Mouse (Mus musculus) small intestine, adult 2 months (tissue): ENCODE results near the gene Wnk1. TPM values are rescaled to one million over a fixed set of nuclear protein-coding genes. Genes with fewer than 3 reads are reported as not detected.
A peak's percentile ranks its signal among the peaks of the same experiment; 100 is the strongest.

Experiments
- H3K27ac ChIP-seq: fragments of 200-500 bp; 2 replicates; pipeline ENCODE4 v1.5.1; 2012; ENCODE audit warnings: low read depth, low read length, control low read depth, inconsistent platforms; ENCODE audit not compliant: insufficient read depth
- H3K27me3 ChIP-seq: fragments of 200-500 bp; 2 replicates; pipeline ENCODE4 v1.6.1; 2012; ENCODE audit warnings: mild to moderate bottlenecking, moderate library complexity, low read length, inconsistent platforms; ENCODE audit not compliant: control insufficient read depth, insufficient read depth
- H3K36me3 ChIP-seq: fragments of 200-500 bp; 2 replicates; pipeline ENCODE4 v1.6.1; 2012; ENCODE audit warnings: mild to moderate bottlenecking, low read length, control low read depth, inconsistent platforms; ENCODE audit not compliant: control insufficient read depth, insufficient read depth
- H3K4me1 ChIP-seq: fragments of 200-500 bp; 2 replicates; pipeline ENCODE4 v1.6.1; 2012; ENCODE audit warnings: low read length, inconsistent platforms, mixed read lengths; ENCODE audit not compliant: control insufficient read depth, insufficient read depth, insufficient read length
- H3K4me3 ChIP-seq: fragments of 200-500 bp; 2 replicates; pipeline ENCODE4 v1.5.1; 2012; ENCODE audit warnings: low read depth, mild to moderate bottlenecking, control low read depth, inconsistent platforms, low read length, moderate library complexity
- CTCF ChIP-seq: fragments of 200-500 bp; IDR thresholded peaks from 2 replicates; pipeline ENCODE4 v1.5.1; 2012; ENCODE audit warnings: low read depth, mild to moderate bottlenecking, control low read depth, inconsistent platforms, low read length, moderate library complexity, mixed read lengths; ENCODE audit not compliant: insufficient replicate concordance, insufficient read length; ENCODE audit errors: extremely low read depth
- POLR2A ChIP-seq: fragments of 200-500 bp; IDR thresholded peaks from 2 replicates; pipeline ENCODE4 v1.6.1; 2012; ENCODE audit warnings: low read depth, mild to moderate bottlenecking, control low read depth, inconsistent platforms, low read length, moderate library complexity
- WGBS: fragments of 180-500 bp; shearing (Covaris S2); methylation state at CpG from one replicate; pipeline ENCODE4 v1.1.7; 2018; 5-methylcytosine and 5-hydroxymethylcytosine counted together
- polyA plus RNA-seq: library from polyadenylated mRNA; depleted of rRNA; stranded (reverse); fragments of >200 nt; gene quantifications from 2 replicates; pipeline ENCODE4 v1.2.3, GENCODE M21; 2012; rRNA removed

Gene Wnk1
- polyA plus RNA-seq, 1 experiment, result 33.7 TPM

DNA sequence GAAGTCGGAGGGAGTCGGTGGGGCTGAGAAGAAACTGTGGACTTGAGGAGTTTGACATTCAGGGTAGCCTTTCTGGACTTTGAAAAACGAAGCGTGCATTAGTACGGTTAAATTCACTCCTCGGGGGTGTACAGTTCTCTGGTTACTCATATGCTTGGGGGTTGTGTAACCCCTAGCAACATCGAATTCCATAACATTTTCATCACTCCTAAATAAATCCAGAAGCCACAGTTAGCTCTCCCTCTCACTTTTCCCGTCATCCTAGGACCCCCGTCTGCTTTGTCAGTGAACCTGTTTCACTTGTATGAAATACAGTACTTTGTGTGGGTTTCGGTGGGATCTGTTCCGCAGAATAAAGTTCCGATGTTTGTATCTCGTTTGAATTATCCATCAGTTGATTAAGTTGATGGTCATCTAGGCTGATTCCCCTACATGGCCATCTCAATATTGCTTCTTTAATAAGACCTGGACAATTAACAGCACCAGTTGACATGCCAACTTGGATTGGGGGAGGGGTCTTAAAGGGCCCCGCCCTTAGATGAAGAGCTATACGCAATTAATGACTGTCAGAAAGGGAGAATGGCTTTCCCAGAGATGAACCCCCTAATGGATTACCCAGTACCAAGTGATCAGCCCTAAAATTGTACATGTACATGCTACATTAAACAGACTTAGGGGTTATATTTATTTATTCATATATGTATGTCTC, 135.2 kb downstream of the Wnk1 start:
- no peaks in the 10 kb centered on the region for H3K27me3 ChIP-seq
- no peaks in the 10 kb centered on the region; the same call in 1 of the 2 replicates for H3K4me1 ChIP-seq
- peak overlapping the region; percentile 45 for H3K27ac ChIP-seq
- WGBS, result 9% methylated on average over 15 of the region's 15 CpGs
- H3K36me3 ChIP-seq, result no peaks in the 10 kb centered on the region
- H3K4me3 ChIP-seq, result peak overlapping the region; percentile 72
- no peak for TF ChIP-seq CTCF

DNA sequence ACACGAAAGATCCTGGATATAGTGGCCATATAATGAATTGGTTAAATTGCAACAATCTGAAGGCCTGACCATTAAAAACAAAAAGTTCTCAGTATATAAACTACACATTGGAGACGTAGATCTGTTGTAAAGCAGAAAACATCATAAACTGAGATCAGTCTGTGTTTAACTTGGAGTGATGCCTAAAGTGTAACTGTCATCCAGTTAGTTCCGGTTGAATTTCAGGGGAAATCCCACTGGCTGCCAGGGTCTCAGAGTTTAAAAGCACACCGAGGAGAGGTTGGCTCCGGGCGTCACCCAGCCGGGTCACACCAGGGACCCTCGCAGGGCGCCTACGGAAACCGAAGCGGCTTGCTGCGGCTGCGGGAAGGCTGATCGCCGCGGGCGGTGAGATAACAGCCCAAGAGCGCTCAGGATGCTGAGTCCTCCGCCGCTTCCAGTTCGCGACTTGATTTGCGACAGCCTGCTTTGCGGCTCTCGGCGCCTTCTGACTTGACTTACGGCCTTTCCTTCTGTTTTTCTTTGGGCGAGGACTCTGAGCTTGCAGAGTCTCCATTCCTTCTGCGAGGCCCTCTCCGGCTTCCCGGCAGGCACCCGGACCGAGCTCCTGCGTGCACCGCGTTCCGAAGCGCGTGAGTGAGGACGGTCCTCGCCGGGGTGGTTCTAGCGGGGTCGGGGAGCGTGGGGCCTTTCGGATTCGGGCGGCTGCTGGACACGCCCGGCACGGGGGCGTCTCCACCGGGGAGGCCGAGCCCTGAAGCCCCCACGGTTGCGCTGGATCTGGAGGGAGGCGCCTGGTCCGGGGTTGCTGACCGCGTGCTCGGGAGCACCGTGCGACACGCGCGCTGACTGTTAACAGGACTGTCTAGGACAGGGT, 136.0 kb downstream of the Wnk1 start, which contains the start of gene Rad52:
Rad52 (plus strand) TSS at position 495 of the 877 bp plus-strand sequence.
- no peaks in the 10 kb centered on the region; the same call in 1 of the 2 replicates for H3K4me1 ChIP-seq
- under 1% methylated on average over 67 of the region's 67 CpGs for WGBS
- H3K4me3 ChIP-seq, result peak within 1 kb of the TSS; percentile 72
- H3K27me3 ChIP-seq, result no peaks in the 10 kb centered on the region
- no peaks in the 10 kb centered on the region for H3K36me3 ChIP-seq
- H3K27ac ChIP-seq, result peak within 1 kb of the TSS; percentile 64
- TF ChIP-seq POLR2A (peak; percentile 78), CTCF (no peak)

DNA sequence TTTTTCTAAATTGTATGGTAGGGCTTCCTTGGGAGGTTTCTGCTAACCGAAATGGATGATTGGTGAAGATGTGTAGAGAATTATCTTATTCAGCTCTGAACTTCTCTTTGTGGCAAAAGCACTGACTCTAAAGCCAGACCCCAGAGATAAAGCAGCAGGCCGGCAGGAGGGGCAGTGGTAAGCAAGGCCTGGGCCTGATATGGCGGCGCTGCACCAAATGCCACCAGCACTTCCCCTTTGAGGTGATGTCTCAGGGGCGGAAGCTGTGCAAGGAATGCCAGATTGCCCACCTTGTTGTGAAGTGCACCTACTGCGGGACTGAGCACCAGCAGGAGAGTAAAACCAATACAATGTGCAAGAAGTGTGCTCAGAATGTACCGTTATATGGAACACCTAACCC, 145.8 kb downstream of the Wnk1 start:
- H3K4me3 ChIP-seq, result no peak overlapping the region
- no peak for TF ChIP-seq CTCF
- no peak for TF ChIP-seq POLR2A
- H3K27ac ChIP-seq, result no peak overlapping the region
- no peaks in the 10 kb centered on the region for H3K36me3 ChIP-seq
- peaks cover 2% of the 10 kb centered on the region; the same call in 1 of the 2 replicates for H3K4me1 ChIP-seq
- no peaks in the 10 kb centered on the region for H3K27me3 ChIP-seq
- 89% methylated on average over 7 of the region's 7 CpGs for WGBS

DNA sequence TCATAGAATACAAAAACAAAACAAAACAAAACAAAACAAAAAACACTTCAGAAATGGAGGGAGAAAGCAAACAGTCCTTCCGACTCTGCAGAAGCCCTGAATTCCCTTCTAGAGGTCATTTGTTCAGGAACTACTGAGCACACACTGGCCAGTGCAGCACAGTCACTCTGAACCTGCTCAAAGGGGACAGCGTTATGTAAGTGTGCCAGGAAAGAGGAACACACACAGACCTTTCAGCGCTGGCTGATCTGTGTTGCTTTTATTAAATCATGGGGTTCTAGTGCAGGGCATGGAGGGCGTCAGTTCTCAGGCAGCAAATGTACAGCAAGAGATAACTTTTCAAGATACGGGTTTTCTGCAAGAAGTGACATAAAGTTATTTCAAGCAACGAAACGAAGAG, 155.3 kb downstream of the Wnk1 start:
- no peaks in the 10 kb centered on the region for H3K27me3 ChIP-seq
- 39% methylated on average over 7 of the region's 7 CpGs for WGBS
- no peaks in the 10 kb centered on the region for H3K36me3 ChIP-seq
- H3K27ac ChIP-seq, result no peak overlapping the region
- no peaks in the 10 kb centered on the region for H3K4me1 ChIP-seq
- no peak for TF ChIP-seq POLR2A
- no peak for TF ChIP-seq CTCF
- H3K4me3 ChIP-seq, result no peak overlapping the region

Other genes with a start within 250 kb of the Wnk1 start
- 2.4 and 5.1 TPM in 2 replicates for gene Erc1, start 190.5 kb downstream of the Wnk1 start, polyA plus RNA-seq
- gene Rad52, start 136.0 kb downstream of the Wnk1 start, polyA plus RNA-seq, result 4.7 and 11.9 TPM in 2 replicates
- gene Ninj2, start 54.7 kb upstream of the Wnk1 start, polyA plus RNA-seq, result not detected in 2 replicates